Mouse (Mus musculus) neutrophil, adult 65 days (primary cell): Measurements from ENCODE around the gene Vezf1. TPM values are rescaled to one million over a fixed set of nuclear protein-coding genes. Genes with fewer than 3 reads are reported as not detected.

ENCODE experiments used
- total RNA-seq: library from RNA; stranded (reverse); gene quantifications from 2 replicates; pipeline ENCODE4 v1.2.4, GENCODE M21; 2023

The Vezf1 gene
- total RNA-seq, result 40.5 and 42.2 TPM in 2 replicates

GRCm38 (mm10) chr11:88067586-88068410 is at the start of gene Vezf1:
Gene Vezf1 (plus strand): TSS chr11:88068279.

GRCm38 (mm10) chr11:88046944-88047794 is 20.9 kb upstream of the Vezf1 start, which contains the start of gene Srsf1:
Gene Srsf1 (plus strand): TSS chr11:88047373.

GRCm38 (mm10) chr11:88098021-88098729 is 30.1 kb downstream of the Vezf1 start, which contains the start of gene Cuedc1:
Gene Cuedc1 (plus strand): TSS chr11:88098058.

Other genes with a start within 250 kb of the Vezf1 start
- not detected in 2 replicates for gene Lpo, start 240.0 kb upstream of the Vezf1 start, total RNA-seq
- gene Mks1, start 215.1 kb upstream of the Vezf1 start, total RNA-seq, result 3.1 and 3.9 TPM in 2 replicates
- gene Epx, start 192.7 kb upstream of the Vezf1 start, total RNA-seq, result 1.7 and 3.4 TPM in 2 replicates
- gene Olfr462, start 176.0 kb upstream of the Vezf1 start, total RNA-seq, result not detected in 2 replicates
- not detected in 2 replicates for gene Olfr463, start 170.9 kb upstream of the Vezf1 start, total RNA-seq
- gene Olfr464, start 147.3 kb upstream of the Vezf1 start, total RNA-seq, result not detected in 2 replicates
- 10.5 and 14.1 TPM in 2 replicates for gene Dynll2, start 80.7 kb upstream of the Vezf1 start, total RNA-seq
- gene Srsf1, start 20.9 kb upstream of the Vezf1 start, total RNA-seq, result 165 and 167 TPM in 2 replicates
- 7.9 and 8.8 TPM in 2 replicates for gene Cuedc1, start 29.8 kb downstream of the Vezf1 start, total RNA-seq
- gene Mrps23, start 136.1 kb downstream of the Vezf1 start, total RNA-seq, result 34.6 and 41.7 TPM in 2 replicates
- gene Ccdc182, start 225.8 kb downstream of the Vezf1 start, total RNA-seq, result not detected in 2 replicates